Comparison of ENCODE assay signal across 8 mouse cellular contexts in the genomic region with DNA sequence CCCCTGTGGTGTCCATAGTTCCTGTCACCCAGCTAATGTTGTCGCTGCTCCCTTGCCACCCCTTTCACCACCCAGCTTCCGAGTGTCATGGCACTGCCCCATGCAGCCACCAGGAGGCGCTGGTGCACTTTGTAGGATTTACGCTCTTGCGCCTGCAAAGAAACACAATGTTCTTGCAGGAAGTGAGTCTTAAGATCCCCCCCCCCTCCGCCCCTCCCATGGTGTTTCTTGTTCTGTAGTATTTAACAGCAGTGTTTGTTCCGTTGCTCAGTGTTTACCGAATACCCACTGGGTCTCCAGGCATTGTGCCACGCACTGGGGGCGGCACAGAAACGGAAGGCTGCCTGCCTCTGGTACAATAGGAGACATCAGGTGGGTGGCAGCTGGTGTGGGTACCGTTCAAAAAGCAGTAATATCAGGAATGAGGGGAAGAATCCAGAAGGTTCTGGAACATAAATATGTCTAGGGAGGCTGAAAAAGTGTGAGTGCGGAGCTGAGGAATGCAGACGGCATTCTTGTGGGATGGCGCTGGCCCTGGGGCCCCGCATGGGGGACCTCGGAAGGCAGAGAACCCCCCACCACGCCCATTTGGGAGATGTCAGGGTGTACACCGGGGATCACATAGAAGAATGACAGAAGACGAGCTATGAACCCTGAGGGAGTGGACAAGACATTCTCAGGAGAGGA. TPM values are rescaled to one million over a fixed set of nuclear protein-coding genes. Genes with fewer than 3 reads are reported as not detected.
A peak's percentile ranks its signal among the peaks of the same experiment; 100 is the strongest.
DNase-seq lines count a peak whose midpoint lies in the region; ATAC-seq and TF ChIP-seq lines count a peak whose summit lies in the region.

No protein-coding gene starts in this region.

- peak overlapping the region; percentile 47 for H3K4me2 ChIP-seq in forebrain, embryonic 16.5 days (ENCODE audit: low read length)

- H3K4me3 ChIP-seq in ES-E14 (ENCODE audit: insufficient read depth in 1 of 2, low read depth in 1 of 2, low read length in 2 of 2, poor library complexity in 1 of 2, severe bottlenecking in 1 of 2) = no peak overlapping the region
- peak overlapping the region; percentile 23; the same call in 1 of the 2 replicates for H3K4me3 ChIP-seq in forebrain, embryonic 16.5 days (replicated peaks; ENCODE audit: low read length)
- H3K4me3 ChIP-seq in lung, adult 2 months (replicated peaks; ENCODE audit: extremely low read depth, low read depth, low read length) = peak overlapping the region; percentile 55

- intact Hi-C loops in heart, postnatal 36 days (cut with DNase I) = loop anchor here (1.0 to 2.0 kb wide), 3 partner anchors 289 to 469 kb away; no protein-coding TSS in a partner anchor

- no peaks in the 10 kb centered on the region for H3K4me1 ChIP-seq in ES-E14 (ENCODE audit: control insufficient read depth in 2 of 2, insufficient read depth in 2 of 2, low read length in 2 of 2, poor library complexity in 1 of 2)
- H3K4me1 ChIP-seq in forebrain, embryonic 16.5 days (replicated peaks; ENCODE audit: control insufficient read depth, insufficient read depth, low read length) = peaks cover 20% of the 10 kb centered on the region
- peaks cover 7% of the 10 kb centered on the region; the same call in 1 of the 2 replicates for H3K4me1 ChIP-seq in lung, adult 2 months (ENCODE audit: control insufficient read depth, insufficient read depth, low read length)

- H3K9me3 ChIP-seq in ES-E14 (ENCODE audit: control insufficient read depth, insufficient read depth, low read depth, low read length) = no peaks in the 10 kb centered on the region
- H3K9me3 ChIP-seq in forebrain, embryonic 16.5 days (ENCODE audit: control insufficient read depth, low read length) = no peaks in the 10 kb centered on the region

- H3K36me3 ChIP-seq in ES-E14 (ENCODE audit: control insufficient read depth, insufficient read depth, low read length, poor library complexity, severe bottlenecking) = no peaks in the 10 kb centered on the region
- H3K36me3 ChIP-seq in forebrain, embryonic 16.5 days (ENCODE audit: control insufficient read depth, insufficient read depth) = no peaks in the 10 kb centered on the region

- in situ Hi-C loops in ES-E14 (cut with MboI; ENCODE audit: low sequenced_read_pairs in 2 of 2, unreplicated experiment in 2 of 2) = loop anchor here in 1 of 2 experiments (10.0 kb wide), 1 partner anchor 355 kb away; no protein-coding TSS in a partner anchor

- H3K9ac ChIP-seq in ES-E14 (ENCODE audit: insufficient read depth, low read depth, low read length, poor library complexity, severe bottlenecking) = no peak overlapping the region
- H3K9ac ChIP-seq in forebrain, embryonic 16.5 days (replicated peaks; ENCODE audit: low read depth, low read length) = peak overlapping the region; percentile 27; the same call in 1 of the 2 replicates

- no peaks in the 10 kb centered on the region for H3K27me3 ChIP-seq in forebrain, embryonic 16.5 days (replicated peaks; ENCODE audit: control insufficient read depth, insufficient read depth, low read length)

- no peak for TF ChIP-seq POLR2A in lung, adult 2 months (IDR thresholded peaks at IDR 0.05; ENCODE audit: borderline replicate concordance, extremely low read depth, low read depth, low read length)

- no peak overlapping the region for H3K27ac ChIP-seq in ES-E14 (ENCODE audit: insufficient read depth, low read depth, low read length, poor library complexity, severe bottlenecking)
- H3K27ac ChIP-seq in forebrain, embryonic 16.5 days (ENCODE audit: low read length) = peak overlapping the region; percentile 57

- peak; percentile 49 for ATAC-seq in forebrain, embryonic 16.5 days
- ATAC-seq in neutrophil, adult 5-6 weeks (ENCODE audit: extremely low read depth, insufficient number of reproducible peaks, low FRiP score, poor library complexity, severe bottlenecking) = peak; percentile 94

- DNase-seq in ES-E14 (ENCODE audit: low read depth, low spot score) = peak; percentile 58
- DNase-seq in cerebellum, adult 11-12 months = peak; percentile 65
- DNase-seq in heart, postnatal 36 days = peak; percentile 88 to 90
- DNase-seq in layer of hippocampus, adult 18-20 months (ENCODE audit: low spot score in 2 of 2) = peak; percentile 85 to 94
- peak; percentile 87 for DNase-seq in lung, adult 2 months
- DNase-seq in testis, postnatal 14 days (ENCODE audit: low spot score) = peak; percentile 77

- 19% methylated on average over 20 of the region's 20 CpGs for WGBS in forebrain, embryonic 16.5 days
- WGBS in lung, adult 2 months = 10% methylated on average over 20 of the region's 20 CpGs

- TF ChIP-seq CTCF in lung, adult 2 months (IDR thresholded peaks at IDR 0.05; ENCODE audit: insufficient read depth, low read length) = peak; percentile 99

TF ChIP-seq in ES-E14, 5 proteins besides CTCF, POLR2A, EP300 and RAD21:
- no peak for TF ChIP-seq HCFC1 (IDR thresholded peaks at IDR 0.05; ENCODE audit: borderline replicate concordance, insufficient read depth, low read length)
- peak; percentile 58; the same call in 1 of the 2 replicates for TF ChIP-seq ZC3H11A (IDR thresholded peaks at IDR 0.05; ENCODE audit: borderline replicate concordance, low read depth, low read length)

RNA-seq across cellular contexts. Expression of gene Zfp664, which starts 37.6 kb away (rescaled TPM):
- total RNA-seq in ES-E14 (2012; rRNA removed) = 22.6 and 27.4 TPM in 2 replicates
- 92.7 and 94.8 TPM in 2 replicates for polyA plus RNA-seq in forebrain, embryonic 16.5 days (2015; fragmentation: Nextera tagmentation; extraction: Ambion mirVana)
- 10 to 100 TPM; 39.7 to 43.4 TPM for total RNA-seq in heart, postnatal 36 days (2021)
- total RNA-seq in layer of hippocampus, adult 18-20 months (2021) = 10 to 100 TPM; 68.8 to 69.3 TPM
- polyA plus RNA-seq in lung, adult 2 months (2012; rRNA removed) = 26.6 and 27.7 TPM in 2 replicates
- 15.0 and 25.4 TPM in 2 replicates for total RNA-seq in neutrophil, adult 5-6 weeks (2017)

RNA-seq across cellular contexts. Expression of gene Ccdc92, which starts 37.9 kb away (rescaled TPM):
- 3.9 and 5.0 TPM in 2 replicates for total RNA-seq in ES-E14 (2012; rRNA removed)
- polyA plus RNA-seq in forebrain, embryonic 16.5 days (2015; fragmentation: Nextera tagmentation; extraction: Ambion mirVana) = 33.1 and 35.0 TPM in 2 replicates
- total RNA-seq in heart, postnatal 36 days (2021) = 1 to 10 TPM in 1 of 2 experiments, under 1 TPM in 1; 0.73 to 1.2 TPM
- total RNA-seq in layer of hippocampus, adult 18-20 months (2021) = 10 to 100 TPM; 84.6 to 90.7 TPM
- 21.5 and 21.9 TPM in 2 replicates for polyA plus RNA-seq in lung, adult 2 months (2012; rRNA removed)
- total RNA-seq in neutrophil, adult 5-6 weeks (2017) = 2.4 and 3.6 TPM in 2 replicates

Comparison
In these comparisons a context has a peak if more than half of its experiments do, and no peak if none do; other contexts are left out.
1. H3K4me3 ChIP-seq: peak in forebrain, embryonic 16.5 days (single experiment) and lung, adult 2 months (single experiment); none in ES-E14 (0 of 2).
2. RNA of gene Ccdc92, which starts 37.9 kb away (total RNA-seq): 84.6 to 90.7 TPM in layer of hippocampus, adult 18-20 months; 3.9 to 5.0 TPM in ES-E14, 2.4 to 3.6 TPM in neutrophil, adult 5-6 weeks and 0.73 to 1.2 TPM in heart, postnatal 36 days; every median in the first group is over 10 times any median in the second.
3. Peak in every context shown above with its lines, with median percentiles within 50 percentile points of each other: DNase-seq.